Mouse (Mus musculus) c-Kit-positive CD71-positive TER-119-negative erythroid progenitor cells, embryonic 14.5 days (primary cell): ENCODE data around the gene Ppdpf.
A peak's percentile ranks its signal among the peaks of the same experiment; 100 is the strongest.
"Not testable (repeated sequence)": the region's sequence is repeated elsewhere in the genome, so short reads cannot be mapped to it uniquely, and the experiment has no call there.

Source experiments
- DNase-seq: peaks from one replicate; pipeline ENCODE4 v3.0.0-alpha.2; 2013; ENCODE audit warnings: low read depth

Gene Ppdpf

GRCm38 (mm10) chr2:181159091-181159514 is 27.9 kb upstream of the Ppdpf start:
- no peak for DNase-seq

GRCm38 (mm10) chr2:181159771-181160170 is 27.3 kb upstream of the Ppdpf start:
- DNase-seq = no peak

- no peak for DNase-seq
Observed at GRCm38 (mm10) chr2:181160821-181161220, 26.2 kb upstream of the Ppdpf start.

- no peak for DNase-seq
Observed at GRCm38 (mm10) chr2:181166469-181166868, 20.6 kb upstream of the Ppdpf start.

- DNase-seq = no peak
Observed at GRCm38 (mm10) chr2:181174646-181175045, 12.4 kb upstream of the Ppdpf start.

GRCm38 (mm10) chr2:181178015-181178414 is 9.0 kb upstream of the Ppdpf start:
- DNase-seq = no peak

GRCm38 (mm10) chr2:181178471-181178870 is 8.6 kb upstream of the Ppdpf start:
- no peak for DNase-seq

GRCm38 (mm10) chr2:181180898-181181297 is 6.1 kb upstream of the Ppdpf start:
- no peak for DNase-seq

GRCm38 (mm10) chr2:181186635-181187034 is 412 bp upstream of the Ppdpf start:
- peak; percentile 81 for DNase-seq

GRCm38 (mm10) chr2:181188681-181189080 is 1.6 kb downstream of the Ppdpf start:
- DNase-seq = no peak

GRCm38 (mm10) chr2:181189321-181189720 is 2.3 kb downstream of the Ppdpf start:
- no peak for DNase-seq

GRCm38 (mm10) chr2:181191385-181191784 is 4.3 kb downstream of the Ppdpf start:
- not testable (repeated sequence) for DNase-seq

- DNase-seq = no peak
Observed at GRCm38 (mm10) chr2:181191936-181192335, 4.9 kb downstream of the Ppdpf start.

GRCm38 (mm10) chr2:181193044-181193443 is 6.0 kb downstream of the Ppdpf start:
- no peak for DNase-seq

- DNase-seq = no peak
Observed at GRCm38 (mm10) chr2:181196628-181197300, 9.7 kb downstream of the Ppdpf start.

GRCm38 (mm10) chr2:181201606-181202005 is 14.6 kb downstream of the Ppdpf start:
- DNase-seq = no peak

GRCm38 (mm10) chr2:181202422-181202821 is 15.4 kb downstream of the Ppdpf start, which contains the start of gene Ptk6:
Ptk6 (minus strand) TSS chr2:181202789.
- no peak for DNase-seq

- no peak for DNase-seq
Observed at GRCm38 (mm10) chr2:181202886-181203285, 15.8 kb downstream of the Ppdpf start.

GRCm38 (mm10) chr2:181205678-181206077 is 18.6 kb downstream of the Ppdpf start:
- no peak for DNase-seq

- DNase-seq = peak; percentile 45
Observed at GRCm38 (mm10) chr2:181206118-181206517, 19.1 kb downstream of the Ppdpf start.

GRCm38 (mm10) chr2:181212389-181213020 is 25.5 kb downstream of the Ppdpf start:
- DNase-seq = no peak

- no peak for DNase-seq
Observed at GRCm38 (mm10) chr2:181213021-181213445, 26.0 kb downstream of the Ppdpf start, which contains the start of gene Srms. Srms (minus strand) TSS chr2:181213185.

GRCm38 (mm10) chr2:181216037-181216436 is 29.0 kb downstream of the Ppdpf start:
- no peak for DNase-seq
